In genomic region chr4:155129996-155130395, GRCm38 (mm10) we compare ENCODE assay signal across 10 mouse cellular contexts. TPM values are rescaled to one million over a fixed set of nuclear protein-coding genes. Genes with fewer than 3 reads are reported as not detected.
A peak's percentile ranks its signal among the peaks of the same experiment; 100 is the strongest.
DNase-seq lines count a peak whose midpoint lies in the region; ATAC-seq and TF ChIP-seq lines count a peak whose summit lies in the region.
"Had no signal": no experiment of that assay in that cellular context is flagged by ENCODE, and none has a peak within 500 bp of the region (broad histone marks: within the 10 kb centered on the region; RNA-seq: fewer than 3 reads in every experiment).

No protein-coding gene starts in this region.

- ATAC-seq in forebrain, postnatal 0 days, result peak; percentile 86
- peak; percentile 40 for ATAC-seq in neural tube, embryonic 15.5 days (ENCODE audit: low FRiP score)
- no peak for ATAC-seq in megakaryocyte progenitor cell, adult 5-6 weeks (replicated peaks; ENCODE audit: poor library complexity)

- DNase-seq in 3134 (ENCODE audit: extremely low read depth, insufficient read length, low spot score), result peak; percentile 81
- DNase-seq in brain, embryonic 18.5 days (ENCODE audit: low read depth, low spot score), result peak; percentile 63
- DNase-seq in forebrain, postnatal 0 days, result peak; percentile 90
- peak; percentile 93 to 95 for DNase-seq in heart, postnatal 10 days
- DNase-seq in left cerebral cortex, postnatal 14 days (ENCODE audit: low spot score in 2 of 2), result peak; percentile 91 to 93
- no peak for DNase-seq in thymus, postnatal 10 days (ENCODE audit: low spot score in 2 of 2)
- DNase-seq: liver, embryonic 13.5 days had no signal

- H3K27ac ChIP-seq in forebrain, postnatal 0 days (ENCODE audit: low read depth, low read length), result peak overlapping the region; percentile 29
- H3K27ac ChIP-seq in neural tube, embryonic 15.5 days (replicated peaks), result peak overlapping the region; percentile 56
- H3K27ac ChIP-seq: liver, embryonic 13.5 days had no signal

- no peaks in the 10 kb centered on the region for H3K36me3 ChIP-seq in forebrain, postnatal 0 days (ENCODE audit: insufficient read depth)
- no peaks in the 10 kb centered on the region for H3K36me3 ChIP-seq in neural tube, embryonic 15.5 days
- H3K36me3 ChIP-seq: G1E; liver, embryonic 13.5 days had no signal

- intact Hi-C loops in heart, postnatal 10 days (cut with DNase I), result no loop called here
- intact Hi-C loops in left cerebral cortex, postnatal 14 days (cut with DNase I), result no loop called here

- no peaks in the 10 kb centered on the region for H3K27me3 ChIP-seq in forebrain, postnatal 0 days (ENCODE audit: insufficient read depth, low read length)
- no peaks in the 10 kb centered on the region for H3K27me3 ChIP-seq in neural tube, embryonic 15.5 days (replicated peaks)
- H3K27me3 ChIP-seq: liver, embryonic 13.5 days had no signal

- H3K9me3 ChIP-seq in forebrain, postnatal 0 days (ENCODE audit: low read length), result no peaks in the 10 kb centered on the region
- H3K9me3 ChIP-seq in neural tube, embryonic 15.5 days (replicated peaks), result no peaks in the 10 kb centered on the region
- H3K9me3 ChIP-seq: G1E; liver, embryonic 13.5 days had no signal

- TF ChIP-seq CTCF in forebrain, postnatal 0 days (IDR thresholded peaks at IDR 0.05; ENCODE audit: low read depth), result no peak

- H3K4me3 ChIP-seq in forebrain, postnatal 0 days (ENCODE audit: low read depth, low read length), result no peak overlapping the region
- H3K4me3 ChIP-seq in neural tube, embryonic 15.5 days (replicated peaks), result no peak overlapping the region
- H3K4me3 ChIP-seq: liver, embryonic 13.5 days had no signal

- H3K9ac ChIP-seq in forebrain, postnatal 0 days, result no peak overlapping the region
- no peak overlapping the region for H3K9ac ChIP-seq in neural tube, embryonic 15.5 days (replicated peaks)
- H3K9ac ChIP-seq: liver, embryonic 13.5 days had no signal

- H3K4me2 ChIP-seq in forebrain, postnatal 0 days (ENCODE audit: low read depth), result no peak overlapping the region
- H3K4me2 ChIP-seq in neural tube, embryonic 15.5 days, result no peak overlapping the region
- H3K4me2 ChIP-seq: liver, embryonic 13.5 days had no signal

- 19% methylated on average over 14 of the region's 14 CpGs for WGBS in forebrain, postnatal 0 days
- 55% methylated on average over 14 of the region's 14 CpGs for WGBS in neural tube, embryonic 15.5 days

- peaks cover 14% of the 10 kb centered on the region for H3K4me1 ChIP-seq in forebrain, postnatal 0 days (ENCODE audit: insufficient read depth)
- H3K4me1 ChIP-seq in neural tube, embryonic 15.5 days, result peaks cover 41% of the 10 kb centered on the region

RNA-seq across cellular contexts. Expression of gene Morn1, which starts 43.6 kb away (rescaled TPM):
- total RNA-seq in forebrain, postnatal 0 days (2014; rRNA removed), result 6.0 and 7.4 TPM in 2 replicates
- polyA plus RNA-seq in forebrain, postnatal 0 days (2015; fragmentation: Nextera tagmentation; extraction: Ambion mirVana), result 8.2 and 9.7 TPM in 2 replicates
- 1 to 10 TPM; 2.8 to 3.8 TPM for total RNA-seq in heart, postnatal 10 days (2021)
- 10 to 100 TPM; 12.1 to 12.9 TPM for total RNA-seq in left cerebral cortex, postnatal 14 days (2021)
- polyA plus RNA-seq in neural tube, embryonic 15.5 days (2015; fragmentation: Nextera tagmentation; extraction: Ambion mirVana), result 6.4 and 6.7 TPM in 2 replicates
- 0.47 and 0.81 TPM in 2 replicates for total RNA-seq in megakaryocyte progenitor cell, adult 5-6 weeks (2015)
- total RNA-seq in megakaryocyte progenitor cell, adult 5-6 weeks (2017), result 1.7 and 3.6 TPM in 2 replicates

RNA-seq across cellular contexts. Expression of gene Rer1, which starts 43.8 kb away (rescaled TPM):
- total RNA-seq in forebrain, postnatal 0 days (2014; rRNA removed), result 92.4 and 116 TPM in 2 replicates
- 136 and 140 TPM in 2 replicates for polyA plus RNA-seq in forebrain, postnatal 0 days (2015; fragmentation: Nextera tagmentation; extraction: Ambion mirVana)
- 10 to 100 TPM; 71.8 to 77.3 TPM for total RNA-seq in heart, postnatal 10 days (2021)
- 10 to 100 TPM; 65.5 to 67.8 TPM for total RNA-seq in left cerebral cortex, postnatal 14 days (2021)
- polyA plus RNA-seq in neural tube, embryonic 15.5 days (2015; fragmentation: Nextera tagmentation; extraction: Ambion mirVana), result 130 and 139 TPM in 2 replicates
- total RNA-seq in megakaryocyte progenitor cell, adult 5-6 weeks (2015), result 123 and 145 TPM in 2 replicates
- 118 and 126 TPM in 2 replicates for total RNA-seq in megakaryocyte progenitor cell, adult 5-6 weeks (2017)

Comparison
In these comparisons a context has a peak if more than half of its experiments do, and no peak if none do; other contexts are left out.
1. DNase-seq: peak in 3134 (single experiment), brain, embryonic 18.5 days (single experiment), forebrain, postnatal 0 days (single experiment), heart, postnatal 10 days (2 of 2) and left cerebral cortex, postnatal 14 days (2 of 2); none in thymus, postnatal 10 days (0 of 2).